Mouse (Mus musculus) layer of hippocampus, adult 11-12 months (tissue): ENCODE measurements around the gene Smarcd2.

Experiments used
- DNase-seq: peaks from one replicate; pipeline ENCODE4 v3.0.0; 2022; ENCODE audit warnings: low spot score

Smarcd2 gene

DNA sequence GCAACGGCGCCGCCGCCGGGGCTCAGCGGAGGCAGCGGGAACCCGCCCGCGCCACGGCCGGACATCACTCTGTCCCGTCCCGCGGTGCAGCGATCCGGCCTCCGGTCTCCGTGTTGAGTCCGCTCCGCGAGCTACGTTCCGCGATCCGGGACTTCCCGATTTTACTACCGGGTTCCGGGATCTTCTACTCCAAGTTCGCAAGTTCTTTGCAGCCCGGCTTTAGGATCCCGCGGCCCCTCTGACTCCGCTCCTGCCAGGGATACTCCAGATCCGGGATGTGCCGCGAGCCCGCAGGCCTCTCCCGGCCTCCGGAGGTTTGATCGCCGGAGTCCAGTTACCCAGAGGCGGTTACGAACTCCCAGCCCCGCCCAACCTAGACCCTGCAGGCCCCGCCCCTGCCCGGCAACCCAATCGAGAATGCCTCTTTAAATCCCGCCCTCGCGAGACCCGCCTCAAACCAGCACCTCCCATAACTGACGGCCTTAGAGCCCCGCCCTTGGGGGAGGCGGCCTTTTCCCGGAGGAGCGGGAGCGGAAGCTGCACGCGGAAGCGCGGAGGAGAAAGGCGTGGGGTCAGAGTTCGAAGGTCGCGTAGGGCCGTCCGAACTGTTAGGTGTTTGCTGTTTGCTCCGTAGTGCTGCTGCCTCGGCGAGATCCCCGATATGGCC lies at the start of gene Smarcd2:
TSS of gene Smarcd2 (minus strand) at position 329 of the 667 bp plus-strand sequence.
- DNase-seq: peak; percentile 99

DNA sequence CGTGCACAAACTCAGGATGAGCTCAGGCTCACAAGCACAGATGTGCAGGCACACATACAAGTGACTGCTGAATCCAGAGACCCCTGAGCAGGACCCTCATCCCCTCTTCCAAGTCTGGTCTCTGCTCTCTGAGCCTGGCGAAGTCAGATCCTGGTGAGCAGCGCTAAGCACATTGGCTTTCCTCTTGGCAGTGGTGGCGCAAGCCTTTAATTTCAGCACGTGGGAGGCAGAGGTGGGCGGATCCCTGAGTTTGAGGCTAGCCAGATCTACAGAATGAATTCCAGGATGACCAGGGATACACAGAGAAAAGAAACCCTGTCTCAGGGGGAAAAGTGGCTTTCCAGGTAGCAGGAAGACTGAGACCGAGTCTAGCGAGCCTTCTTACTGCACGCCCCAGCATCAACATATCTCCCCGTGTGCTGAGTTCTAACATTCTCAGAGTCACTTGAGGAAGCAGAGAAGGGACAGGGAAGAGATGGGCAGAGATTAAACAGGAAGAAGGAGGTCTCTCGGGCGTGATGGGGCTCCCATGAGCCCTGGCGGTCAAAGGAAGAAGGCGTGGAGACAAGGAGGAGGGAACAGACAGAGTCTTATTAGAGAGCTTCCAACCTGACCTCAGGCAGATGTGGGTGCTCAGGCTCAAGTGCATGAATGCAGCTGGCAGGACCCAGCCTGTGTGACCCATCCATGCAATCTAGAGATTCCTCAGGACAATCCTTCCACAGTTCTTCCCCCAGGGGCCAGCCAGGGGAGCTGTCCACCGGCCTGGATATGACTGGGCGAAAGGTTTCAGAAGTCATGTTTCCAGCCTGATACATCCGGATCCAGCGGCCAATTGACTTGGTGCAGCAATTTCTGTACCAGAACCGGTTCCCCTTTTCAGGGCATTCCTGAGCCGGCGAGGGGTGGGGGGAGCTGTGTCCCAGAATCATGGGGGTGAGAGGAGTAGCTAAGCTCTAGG lies 45.9 kb upstream of the Smarcd2 start:
- DNase-seq: no peak

DNA sequence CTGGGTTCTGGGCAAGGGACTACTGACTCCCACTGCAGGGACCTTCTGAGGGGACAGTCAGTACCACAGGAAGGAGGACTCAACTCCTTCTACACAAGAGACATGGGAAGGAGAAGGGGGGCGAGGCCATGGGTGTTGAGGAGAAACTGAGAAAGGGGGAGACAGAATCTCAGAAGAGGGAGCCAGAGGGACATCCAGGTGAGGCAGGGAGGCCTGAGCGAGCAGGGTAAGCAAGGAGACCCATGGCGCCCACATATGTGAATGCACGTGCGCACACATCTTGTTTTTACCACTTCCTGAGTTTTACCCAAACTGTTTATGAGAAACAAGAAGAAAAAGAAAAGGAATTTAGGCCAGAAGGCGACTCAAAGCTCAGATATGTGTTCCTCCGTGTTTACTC lies 45.0 kb upstream of the Smarcd2 start:
- DNase-seq: no peak

DNA sequence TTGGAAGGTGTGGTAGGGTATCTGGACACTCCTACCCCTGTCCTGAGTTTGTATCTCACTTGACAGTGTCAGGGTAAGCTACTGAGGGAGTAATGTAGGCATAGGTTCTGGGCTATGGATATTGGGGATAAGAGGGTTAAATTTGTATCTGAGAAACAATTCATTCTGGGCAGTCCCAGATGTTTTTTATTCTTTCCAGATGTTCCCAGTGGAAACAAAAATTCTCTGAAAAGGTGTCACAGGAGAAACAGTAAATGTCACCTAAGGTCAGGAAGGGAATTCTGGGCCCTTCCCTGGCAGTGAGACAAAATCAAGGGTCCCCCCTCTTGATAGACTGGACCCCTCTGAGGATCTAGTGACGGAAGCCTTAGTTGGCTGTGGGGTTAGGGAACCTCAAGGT lies 43.6 kb upstream of the Smarcd2 start:
- DNase-seq: no peak

DNA sequence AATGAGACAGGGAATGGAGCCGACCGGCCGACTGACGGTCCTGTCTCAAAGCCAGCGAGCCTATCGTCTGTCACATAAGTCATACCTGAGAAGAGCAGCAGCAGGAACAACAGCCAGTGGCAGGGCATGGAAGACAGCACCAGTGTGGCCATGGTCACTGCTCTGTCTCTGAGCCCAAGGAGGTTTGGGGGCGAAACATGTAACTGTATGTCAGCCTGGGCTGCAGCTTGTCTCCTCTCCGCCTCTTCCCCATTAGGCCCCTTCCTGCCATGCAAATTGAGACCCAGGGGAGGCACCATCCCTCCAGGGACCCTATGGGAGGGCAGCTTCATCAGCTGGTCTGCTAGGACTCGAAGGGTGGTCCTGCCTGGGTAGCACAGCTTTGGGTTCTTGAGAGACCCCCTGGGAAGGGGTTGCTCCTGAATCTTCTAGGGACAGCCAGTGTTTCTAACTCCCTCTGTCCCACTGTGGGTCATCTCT lies 41.6 kb upstream of the Smarcd2 start, which contains the start of gene Cd79b:
TSS of gene Cd79b (minus strand) at position 430 of the 480 bp plus-strand sequence.
- DNase-seq: no peak

DNA sequence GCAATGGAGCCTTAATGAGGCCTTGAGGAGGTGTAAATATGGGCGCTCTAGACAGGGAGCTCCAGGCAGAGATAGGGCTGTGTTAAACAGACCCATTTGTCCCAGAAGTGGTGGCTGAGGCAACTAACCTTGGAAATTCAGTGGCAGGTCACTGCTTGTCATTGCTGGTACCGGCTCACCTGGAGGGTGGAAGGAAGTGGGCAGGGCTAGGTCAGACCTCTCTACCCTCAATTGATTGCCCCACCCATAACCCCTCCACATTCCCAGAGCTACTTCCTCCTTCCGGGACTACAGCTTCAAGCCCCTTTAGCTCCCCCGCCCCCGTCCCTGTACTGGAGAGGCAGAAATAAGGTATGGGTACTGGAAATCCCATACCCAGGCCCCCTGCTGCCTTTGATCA lies 40.8 kb upstream of the Smarcd2 start:
- DNase-seq: no peak

DNA sequence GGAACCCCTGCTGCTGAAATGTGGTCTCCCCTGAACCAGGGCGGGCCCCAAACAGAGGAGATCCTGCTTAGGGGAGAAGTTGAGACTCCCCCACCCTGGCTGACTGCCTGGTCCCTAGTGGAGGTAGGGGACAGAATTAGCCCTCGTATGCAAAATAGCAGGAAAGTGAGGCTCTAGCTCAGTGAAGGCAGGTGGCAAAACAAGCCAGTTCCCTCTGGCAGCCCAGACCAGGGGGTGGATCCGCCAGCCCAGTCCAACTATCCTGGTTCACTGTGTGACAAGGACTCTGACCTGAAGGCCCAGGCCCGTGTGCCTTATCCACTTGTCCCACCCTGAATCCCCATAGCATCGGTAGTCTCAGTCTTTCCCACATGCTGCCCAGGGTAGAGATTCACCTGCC lies 37.4 kb upstream of the Smarcd2 start:
- no peak for DNase-seq

DNA sequence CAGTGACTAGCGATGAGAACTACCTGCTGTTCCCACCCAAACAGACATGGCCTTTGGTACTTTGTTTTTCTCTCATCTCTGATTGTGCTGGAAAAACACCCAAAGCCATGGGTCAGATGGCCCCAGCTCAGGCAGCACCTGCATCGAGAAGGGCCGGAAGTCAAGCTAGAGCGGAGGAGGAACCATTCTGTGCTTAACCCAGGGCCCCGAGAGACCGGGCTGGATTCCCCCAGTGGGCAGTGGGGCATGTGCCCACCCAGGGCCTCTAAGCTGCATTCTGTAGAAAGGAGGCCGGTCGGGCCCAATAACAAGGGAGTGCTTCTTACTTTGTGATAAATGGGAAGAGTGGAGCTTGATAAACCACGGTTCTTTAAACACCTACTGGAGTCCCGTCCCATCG lies 35.4 kb upstream of the Smarcd2 start:
- DNase-seq: no peak

DNA sequence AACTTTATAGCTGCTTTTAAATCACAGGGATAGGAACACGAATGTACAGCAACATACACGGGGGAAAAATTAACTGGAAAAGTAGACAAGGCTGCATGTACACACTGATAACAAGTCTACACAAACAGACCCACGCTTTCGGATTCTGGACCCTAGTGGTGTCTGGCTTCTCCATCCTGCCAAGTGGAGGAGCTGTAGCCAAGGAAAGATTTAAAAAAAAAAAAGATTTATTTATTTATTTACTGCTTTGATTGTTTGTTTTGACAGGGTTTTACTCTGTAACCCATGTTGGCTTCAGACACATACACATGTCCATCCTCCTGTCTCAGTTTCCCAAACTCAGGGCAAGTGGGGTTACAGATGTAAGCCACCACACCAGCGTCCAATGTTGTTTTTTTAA lies 34.7 kb upstream of the Smarcd2 start:
- no peak for DNase-seq

DNA sequence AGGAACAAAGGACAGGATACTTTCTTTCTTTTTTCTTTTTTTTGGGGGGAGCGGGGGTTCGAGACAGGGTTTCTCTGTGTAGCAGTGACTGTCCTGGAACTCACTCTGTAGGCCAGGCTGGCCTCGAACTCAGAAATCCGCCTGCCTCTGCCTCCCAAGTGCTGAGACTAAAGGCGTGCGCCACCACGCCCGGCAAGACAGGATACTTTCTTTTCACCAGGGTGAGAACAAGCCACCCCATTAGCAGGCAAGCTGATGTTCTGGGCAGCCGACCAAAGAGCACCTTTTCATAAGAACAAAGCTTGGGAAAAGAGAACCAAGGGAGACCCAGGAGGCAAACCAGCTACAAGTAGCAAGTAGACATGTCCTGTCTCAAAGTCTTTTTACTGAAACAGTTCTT lies 34.0 kb upstream of the Smarcd2 start:
- no peak for DNase-seq

DNA sequence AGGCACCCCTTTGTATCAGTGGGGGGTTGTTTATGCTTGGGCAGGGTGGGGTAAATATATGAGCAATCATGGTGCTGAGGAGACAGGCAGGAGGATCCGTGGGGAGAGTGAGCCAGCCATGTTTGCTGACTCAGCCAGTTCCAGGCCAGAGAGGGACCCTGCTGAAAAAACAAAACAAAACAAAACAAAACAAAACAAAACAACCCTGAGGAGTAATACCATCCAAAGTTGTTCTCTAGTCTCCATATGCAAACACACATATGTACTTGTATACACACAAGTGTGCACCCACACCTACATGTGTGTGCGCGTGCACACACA lies 33.3 kb upstream of the Smarcd2 start:
- DNase-seq: no peak

DNA sequence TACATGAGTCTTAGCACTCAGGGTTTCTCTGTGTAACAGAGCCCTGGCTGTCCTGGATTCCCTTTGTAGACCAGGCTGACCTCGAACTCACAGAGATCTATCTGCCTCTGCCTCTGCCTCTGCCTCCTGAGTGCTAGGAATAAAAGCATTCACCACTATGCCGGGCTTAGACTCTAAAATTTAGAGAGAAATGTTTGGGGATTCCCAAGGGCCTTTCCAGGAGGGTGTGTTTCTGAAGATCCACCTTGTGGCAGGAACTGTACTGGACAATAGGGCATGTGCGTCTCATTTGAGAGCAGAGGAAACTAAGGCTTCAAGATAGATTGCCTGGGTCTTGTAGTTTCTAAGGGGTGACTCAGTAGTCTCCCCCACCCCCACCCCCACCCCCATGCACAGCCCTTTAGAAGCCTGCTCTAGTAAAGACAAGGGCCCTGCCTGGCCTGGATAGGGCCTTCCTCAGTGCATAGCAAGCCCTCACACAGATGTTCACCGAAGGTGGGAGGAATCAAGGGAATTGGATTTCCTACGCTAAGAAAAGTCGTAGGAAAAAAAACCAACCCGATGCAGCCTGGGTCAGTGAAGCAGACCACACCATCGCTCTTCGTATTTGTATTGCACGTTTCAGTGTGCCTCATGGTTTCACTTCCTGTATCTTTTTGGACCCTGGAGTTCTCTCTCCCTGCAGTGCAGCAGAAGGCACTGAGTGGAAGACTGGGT lies 32.7 kb upstream of the Smarcd2 start:
- DNase-seq: no peak

DNA sequence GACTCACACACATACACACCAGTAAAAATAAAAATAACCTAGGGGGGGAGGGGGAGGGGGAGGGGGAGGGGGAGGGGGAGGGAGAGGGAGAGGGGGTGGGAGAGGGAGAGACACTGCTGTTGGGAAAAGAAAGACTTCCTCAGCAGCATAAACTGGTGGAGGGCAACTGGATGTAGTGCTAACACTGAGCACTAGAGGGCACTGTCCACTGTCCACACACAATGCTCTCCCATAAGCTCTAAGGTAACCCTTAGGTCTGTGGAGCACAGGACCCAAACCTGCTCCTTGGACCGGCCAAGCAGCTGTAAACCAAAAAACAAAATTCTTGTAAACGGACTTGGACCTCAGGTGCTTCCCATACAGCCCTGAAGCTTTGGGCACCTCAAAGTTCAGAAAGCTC lies 29.9 kb upstream of the Smarcd2 start:
- DNase-seq: peak; percentile 46

DNA sequence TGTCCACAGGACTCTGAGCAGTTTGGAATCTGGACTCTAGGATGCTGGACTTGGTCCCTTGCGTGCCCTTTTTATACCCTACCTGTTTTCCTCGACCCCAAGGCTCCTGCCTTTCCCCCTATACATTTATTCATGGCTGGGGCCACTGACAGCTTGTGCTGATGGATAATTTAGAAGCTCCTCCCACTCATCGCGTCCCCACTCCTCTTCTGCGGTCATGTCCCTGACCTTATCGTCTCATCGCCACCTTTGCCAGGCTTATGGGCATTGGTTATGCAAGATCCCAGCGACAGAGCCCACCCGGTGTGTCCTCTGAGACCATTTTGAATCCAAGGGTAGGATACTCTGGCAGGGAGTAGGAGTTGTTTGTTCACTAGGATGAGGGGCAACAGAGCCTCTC lies 29.0 kb upstream of the Smarcd2 start, which contains the start of gene Gh:
TSS of gene Gh (minus strand) at position 101 of the 400 bp plus-strand sequence.
- no peak for DNase-seq

DNA sequence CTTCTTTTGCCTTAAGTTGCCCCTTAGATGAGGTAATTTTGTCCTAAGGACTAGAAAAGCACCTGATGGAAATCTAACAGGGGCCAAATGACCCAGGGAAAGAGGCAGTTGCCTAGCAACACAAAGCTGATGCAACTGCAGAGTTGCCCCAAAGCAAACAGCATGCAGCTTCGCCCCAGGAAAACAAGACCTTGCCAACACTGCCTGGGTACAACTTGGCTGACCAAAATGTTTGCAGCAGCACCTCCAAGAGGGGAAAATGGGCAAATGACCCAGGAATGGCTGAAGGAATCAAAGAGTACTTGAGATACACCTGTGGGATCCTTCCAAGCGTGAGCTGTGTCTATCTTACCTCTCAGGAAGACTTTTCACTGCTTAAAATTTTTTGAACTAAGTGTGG lies 19.1 kb upstream of the Smarcd2 start:
- DNase-seq: no peak

DNA sequence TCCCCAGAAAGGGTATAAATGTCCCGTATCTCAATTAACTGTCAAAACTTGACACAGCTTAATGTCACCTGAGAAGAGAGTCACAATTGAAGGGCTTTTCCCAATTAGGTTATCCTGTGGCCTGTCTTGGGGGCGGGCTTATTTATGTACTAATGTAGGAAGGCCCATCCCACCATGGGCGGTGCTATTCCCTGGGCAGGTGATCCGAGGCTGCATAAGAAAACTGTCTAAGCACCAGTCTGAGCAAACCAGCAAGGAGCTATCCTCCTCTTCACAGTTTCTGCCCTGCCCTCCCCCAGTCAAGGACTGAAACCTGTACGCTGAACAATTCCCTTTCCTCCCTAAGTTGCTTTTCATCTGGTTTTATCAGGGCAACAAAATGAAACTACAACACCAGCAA lies 17.6 kb upstream of the Smarcd2 start:
- DNase-seq: no peak

DNA sequence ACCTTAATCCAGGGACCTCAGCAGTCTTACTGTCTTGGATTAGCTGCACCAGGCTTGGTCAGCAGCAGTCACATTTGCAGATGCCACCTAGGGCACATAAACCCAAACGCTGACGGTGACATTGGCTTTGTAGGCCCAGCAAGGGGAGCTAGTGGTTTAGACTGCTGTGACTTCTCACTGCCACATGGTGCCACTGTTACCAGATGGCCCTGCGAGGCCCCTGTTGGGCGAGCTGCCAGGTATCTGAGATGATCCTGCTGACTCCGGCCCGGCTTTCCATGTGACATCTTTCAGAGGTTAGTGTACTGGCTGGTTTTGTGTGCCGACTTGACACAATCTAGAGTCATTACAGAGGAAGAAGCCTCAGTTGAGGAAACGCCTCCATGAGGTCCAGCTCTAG lies 16.6 kb upstream of the Smarcd2 start:
- no peak for DNase-seq

DNA sequence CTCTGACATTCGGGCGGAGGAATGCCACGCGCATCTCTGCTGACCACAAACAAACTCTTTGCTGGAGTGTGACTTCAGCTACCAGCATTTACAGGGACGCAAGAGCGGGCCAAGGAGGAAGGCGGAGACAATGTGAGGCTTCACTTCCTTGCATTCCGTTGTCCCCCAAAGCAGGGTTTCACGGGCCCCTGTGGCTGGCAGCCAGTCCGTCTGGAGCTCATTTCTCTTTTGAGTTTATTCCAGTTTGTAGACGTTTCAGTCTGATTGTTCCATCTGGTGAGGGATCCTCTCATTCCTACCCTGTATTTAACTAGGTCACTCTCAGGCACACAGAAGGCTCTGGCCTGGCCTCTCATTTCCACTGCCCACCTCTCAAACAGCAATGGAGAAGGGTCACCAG lies 14.2 kb upstream of the Smarcd2 start:
- DNase-seq: no peak

DNA sequence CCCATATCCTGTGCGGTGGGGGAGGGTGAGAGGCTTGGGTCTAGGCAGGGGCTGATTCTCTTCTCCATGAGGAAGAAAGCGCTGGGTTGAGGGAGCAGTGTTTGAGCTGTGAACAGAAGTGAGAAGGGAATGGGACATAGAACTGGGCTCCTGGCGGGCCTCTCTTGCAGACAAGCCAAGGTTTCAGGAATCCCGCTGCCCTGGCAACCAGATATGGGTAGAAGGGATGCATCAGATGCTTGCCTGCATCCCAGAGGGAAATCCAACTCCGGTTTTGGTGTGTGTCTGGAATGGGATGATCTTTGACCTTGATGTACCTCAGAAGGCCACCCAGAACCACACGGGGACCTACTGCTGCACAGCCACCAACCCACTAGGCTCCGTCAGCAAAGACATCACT lies 13.4 kb upstream of the Smarcd2 start:
- DNase-seq: no peak

DNA sequence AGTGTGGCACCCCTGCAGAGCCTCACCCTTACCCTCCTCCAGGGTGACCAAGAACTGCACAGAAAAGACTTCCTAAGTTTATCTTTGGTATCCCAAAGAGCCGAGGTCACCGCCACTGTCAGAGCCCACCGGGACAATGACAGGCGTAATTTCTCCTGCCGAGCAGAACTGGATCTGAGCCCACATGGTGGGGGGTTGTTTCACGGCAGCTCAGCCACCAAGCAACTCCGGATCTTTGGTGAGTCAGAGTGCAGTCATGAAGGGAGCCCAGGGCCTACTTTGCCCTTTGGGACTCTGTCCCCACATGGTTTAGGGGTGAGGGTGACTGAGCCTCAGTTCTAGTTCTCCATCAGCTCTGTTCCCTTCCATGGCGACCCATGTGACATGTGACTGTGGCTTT lies 11.4 kb upstream of the Smarcd2 start:
- DNase-seq: no peak

DNA sequence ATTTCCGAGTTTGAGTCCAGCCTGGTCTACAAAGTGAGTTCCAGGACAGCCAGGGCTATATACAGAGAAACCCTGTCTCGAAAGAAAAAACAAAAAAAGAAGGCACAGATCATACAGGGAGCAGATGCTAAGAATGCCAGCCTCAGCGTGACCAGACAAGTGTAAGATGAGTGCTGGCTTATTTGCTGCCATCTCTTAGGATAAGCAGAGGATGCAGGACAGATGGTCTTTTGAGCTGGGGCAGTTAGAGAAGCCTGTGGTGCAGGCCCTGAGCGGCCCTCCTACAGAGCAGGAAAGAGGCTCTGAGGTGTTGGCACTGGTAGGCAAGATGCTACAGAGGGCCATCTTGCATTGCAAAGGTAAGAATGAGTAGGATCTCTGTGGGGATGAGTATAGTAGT lies 10.6 kb upstream of the Smarcd2 start:
- no peak for DNase-seq

DNA sequence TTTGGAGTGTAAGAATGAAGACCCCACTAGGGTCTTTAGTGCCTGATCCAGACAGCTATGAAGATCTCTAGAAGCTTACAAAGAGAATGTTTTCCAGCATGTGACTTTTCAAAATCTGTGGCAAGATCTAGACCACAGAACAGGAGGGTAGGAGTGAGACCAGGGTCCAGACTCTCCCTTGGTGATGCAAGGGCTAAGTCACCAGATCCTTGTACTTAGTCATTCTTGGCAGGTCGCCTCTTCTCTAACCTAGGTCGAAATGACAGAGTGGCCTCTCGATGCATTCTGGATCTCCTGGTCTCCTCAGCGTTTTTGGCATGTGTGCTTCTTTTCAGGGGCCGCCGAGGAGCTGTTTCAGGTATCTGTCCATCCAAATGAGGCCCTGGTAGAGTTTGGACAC lies 9.7 kb upstream of the Smarcd2 start:
- no peak for DNase-seq

DNA sequence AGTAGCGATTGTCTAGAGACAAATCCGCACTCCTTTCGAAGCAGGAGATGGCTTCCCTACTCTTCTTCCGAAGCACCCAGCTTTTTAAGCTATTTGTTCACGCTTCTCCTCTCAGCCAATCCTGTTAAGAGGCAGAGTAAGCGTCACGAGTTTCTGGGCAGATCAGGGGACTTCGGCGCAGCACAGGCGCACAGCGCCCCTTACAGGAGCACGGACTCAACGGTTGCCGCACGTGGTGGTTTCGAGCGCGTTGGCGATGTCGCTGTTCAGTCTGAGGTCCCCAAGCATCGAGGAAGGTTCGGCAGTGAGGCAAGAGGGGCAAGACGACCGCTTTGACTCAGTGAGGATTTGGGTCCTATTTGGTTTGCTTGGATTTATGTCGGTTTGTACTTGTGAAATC lies 3.7 kb upstream of the Smarcd2 start, which contains the start of gene Tcam1:
TSS of gene Tcam1 (plus strand) at position 219 of the 400 bp plus-strand sequence.
- peak; percentile 97 for DNase-seq
